Mouse (Mus musculus): ENCODE measurements at regions not wholly inside any gene's neighbourhood (a gene's known extent, or its start where the extent isn't known, plus 50 kb on each side); places are given as distances from the start of the nearest gene placed in this dataset.
A peak's percentile ranks its signal among the peaks of the same experiment; 100 is the strongest.

- no peak for DNase-seq (ENCODE audit: low read depth, low spot score)
Observed at GRCm38 (mm10) chr10:111826033-111826754, 146.3 kb upstream of the Krr1 start.

- no peak for DNase-seq (ENCODE audit: low read depth, low spot score)
Observed at GRCm38 (mm10) chr10:111827246-111827645, 145.2 kb upstream of the Krr1 start.

DNA sequence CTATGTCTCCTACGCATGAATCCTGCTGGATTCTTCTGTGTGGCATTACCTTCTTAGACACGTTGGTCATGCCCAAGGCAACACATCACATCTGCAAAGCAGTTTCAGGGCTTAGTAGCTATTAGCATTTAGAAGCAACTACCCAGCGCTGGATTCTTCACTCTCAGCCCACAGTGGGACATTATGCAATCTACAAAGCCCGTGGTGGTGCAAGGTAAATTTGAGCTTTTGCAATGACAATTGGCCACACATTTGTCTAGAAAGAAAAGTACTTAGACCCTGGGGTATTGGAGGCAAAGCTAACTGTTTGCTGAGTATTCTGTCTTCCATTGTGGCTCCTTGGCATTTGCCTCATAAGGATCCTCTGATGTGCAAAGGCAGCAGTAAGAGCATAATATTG is 144.5 kb upstream of the Krr1 start:
- DNase-seq (ENCODE audit: low read depth, low spot score): no peak

DNA sequence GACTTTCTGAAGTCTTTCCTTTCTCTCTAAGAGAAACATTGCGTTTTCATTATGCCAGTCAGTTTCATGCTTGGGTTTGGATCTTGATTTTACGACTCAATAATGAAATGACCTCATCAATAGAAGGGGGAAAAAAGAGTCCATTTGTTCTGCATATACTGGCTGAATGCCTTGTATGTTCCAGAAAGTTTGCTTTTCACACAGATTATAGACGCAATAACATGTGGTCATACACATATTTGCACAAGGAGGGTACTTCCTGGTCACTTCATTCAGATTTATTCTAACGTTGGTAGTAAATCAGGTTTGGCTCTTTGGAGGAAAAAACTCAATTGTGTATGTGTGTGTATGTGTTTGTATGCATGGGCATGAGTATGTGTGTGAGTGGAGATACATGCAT is 143.9 kb upstream of the Krr1 start:
- DNase-seq (ENCODE audit: low read depth, low spot score): no peak

DNA sequence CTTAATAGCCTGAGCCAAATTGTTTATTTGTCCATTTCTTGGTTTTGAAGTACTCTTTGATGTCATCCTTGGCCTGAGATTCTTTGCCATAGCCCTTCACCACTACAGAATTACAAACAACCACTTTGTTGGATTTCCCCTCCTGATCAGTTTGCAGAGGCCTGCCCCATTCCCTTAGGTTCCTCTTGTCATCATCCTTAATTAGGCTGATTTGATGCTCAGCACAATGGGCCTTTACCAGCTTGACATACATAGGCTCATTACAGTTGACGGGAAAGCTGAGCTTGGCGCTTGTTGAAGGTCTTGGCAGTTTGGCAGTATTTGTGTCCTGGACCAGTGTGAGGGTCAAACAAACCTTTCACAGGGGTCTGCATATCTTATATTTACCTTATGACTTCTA is 143.2 kb upstream of the Krr1 start:
- no peak for DNase-seq (ENCODE audit: low read depth, low spot score)

DNA sequence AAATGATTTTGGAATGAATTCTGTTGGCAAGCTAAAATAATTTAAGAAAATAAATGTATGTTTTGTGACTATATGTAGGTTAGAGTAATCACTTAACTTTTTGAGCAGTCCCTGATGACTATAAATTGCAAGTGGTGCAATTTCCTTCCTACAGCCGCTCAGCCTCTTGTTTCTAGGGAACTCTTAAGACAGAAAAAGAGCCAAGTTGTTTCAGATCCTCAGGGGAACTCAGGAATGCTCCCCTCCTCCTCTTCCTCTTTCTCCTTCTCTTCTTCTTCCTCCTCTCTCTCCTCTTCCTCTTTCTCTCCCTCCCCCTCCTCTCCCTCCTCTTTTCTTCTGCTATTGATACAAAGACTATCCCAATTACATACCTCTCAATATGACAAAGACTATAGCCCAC is 141.4 kb upstream of the Krr1 start:
- DNase-seq (ENCODE audit: low read depth, low spot score): no peak

GRCm38 (mm10) chr10:111833611-111834010 is 138.9 kb upstream of the Krr1 start:
- DNase-seq (ENCODE audit: low read depth, low spot score): no peak

- DNase-seq (ENCODE audit: low read depth, low spot score): no peak
Observed at GRCm38 (mm10) chr10:111834280-111834679, 138.2 kb upstream of the Krr1 start.

GRCm38 (mm10) chr10:111834925-111835823 is 137.3 kb upstream of the Krr1 start:
- no peak for DNase-seq (ENCODE audit: low read depth, low spot score)

DNA sequence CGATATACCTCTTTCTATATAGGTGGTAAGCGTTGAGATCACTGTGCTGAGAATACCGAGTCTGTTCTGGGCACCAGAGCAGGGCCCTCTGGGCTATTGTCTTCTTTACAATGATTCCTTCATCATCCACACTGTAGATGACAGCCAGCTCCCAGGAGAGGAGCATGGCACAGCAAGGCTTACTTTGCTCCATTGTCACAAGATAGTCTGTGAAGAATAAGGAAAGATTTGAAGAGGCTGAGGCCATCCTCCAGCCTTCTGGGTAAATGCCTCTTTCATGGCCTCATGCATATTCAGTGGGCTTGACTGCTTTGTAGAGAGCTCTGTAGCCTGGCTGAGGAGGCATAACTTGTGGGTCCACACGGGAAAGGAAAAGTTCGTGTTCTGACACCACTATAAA is 136.3 kb upstream of the Krr1 start:
- DNase-seq (ENCODE audit: low read depth, low spot score): peak; percentile 24

GRCm38 (mm10) chr10:111836802-111837201 is 135.7 kb upstream of the Krr1 start:
- DNase-seq (ENCODE audit: low read depth, low spot score): no peak

DNA sequence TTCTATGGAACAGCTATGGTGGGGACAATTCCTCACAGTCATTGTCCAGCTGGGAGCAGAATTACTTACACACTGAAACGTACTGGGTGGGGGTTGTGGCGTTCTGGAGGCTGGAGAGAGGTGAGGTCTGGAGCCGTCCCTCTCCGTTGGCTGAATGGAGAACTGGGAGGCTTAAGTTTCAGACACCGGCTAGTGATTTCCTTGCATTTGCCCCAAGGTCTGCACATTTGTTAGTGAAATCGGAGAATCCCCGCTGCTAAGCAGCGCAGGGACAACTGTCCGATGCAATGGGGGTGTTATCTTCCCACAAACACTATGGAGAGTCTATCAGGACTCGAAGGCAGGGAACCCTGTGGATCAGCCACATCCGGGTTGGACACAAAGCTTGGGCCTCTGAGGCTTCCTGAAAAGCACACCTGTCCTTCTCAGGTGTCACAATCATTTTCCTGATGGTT is 130.1 kb upstream of the Krr1 start:
- DNase-seq (ENCODE audit: low read depth, low spot score): peak; percentile 23

DNA sequence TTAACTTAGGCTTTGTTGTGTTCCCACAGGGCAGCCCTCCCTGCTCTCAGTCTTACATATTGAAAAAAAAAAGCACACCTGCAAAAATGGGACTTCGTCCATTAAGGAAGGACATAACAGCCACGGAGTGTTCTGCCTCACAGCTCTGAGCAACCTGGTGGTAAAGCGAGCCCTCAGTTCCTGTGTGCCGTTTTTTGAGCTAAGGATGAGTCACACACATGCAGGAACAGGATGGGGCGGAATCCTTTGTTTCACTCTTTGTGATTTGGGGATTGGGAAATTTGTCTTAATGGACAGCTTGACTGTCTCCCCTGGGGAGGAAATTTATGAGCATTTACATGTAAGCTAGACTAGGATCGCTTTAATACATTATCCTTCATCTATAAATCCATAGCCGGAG is 129.6 kb upstream of the Krr1 start:
- peak; percentile 31 for DNase-seq (ENCODE audit: low read depth, low spot score)

- no peak for DNase-seq (ENCODE audit: low read depth, low spot score)
Observed at GRCm38 (mm10) chr10:111843301-111843700, 129.2 kb upstream of the Krr1 start.

GRCm38 (mm10) chr10:111844144-111844543 is 128.3 kb upstream of the Krr1 start:
- no peak for DNase-seq (ENCODE audit: low read depth, low spot score)

GRCm38 (mm10) chr10:111845946-111846345 is 126.5 kb upstream of the Krr1 start:
- DNase-seq (ENCODE audit: low read depth, low spot score): no peak

DNA sequence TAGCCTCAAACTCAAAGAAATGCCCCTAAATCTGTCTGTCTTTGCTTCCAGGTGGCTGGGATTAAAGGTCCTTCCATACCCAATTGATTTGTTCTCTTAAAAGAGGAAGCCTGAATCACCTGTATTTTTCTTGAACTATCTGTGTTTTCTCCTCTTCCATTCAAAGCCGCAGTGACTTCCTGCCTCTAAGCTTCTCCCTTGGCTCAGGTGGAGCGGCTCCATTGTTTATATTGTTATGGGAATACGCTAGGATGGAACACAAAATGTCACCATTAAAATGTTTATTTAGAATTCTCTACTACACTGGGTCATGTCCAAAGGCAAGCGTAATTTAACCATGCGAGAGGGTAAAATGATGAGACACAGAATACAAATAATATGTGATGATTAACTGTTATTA is 118.2 kb upstream of the Krr1 start:
- no peak for DNase-seq (ENCODE audit: low read depth, low spot score)

GRCm38 (mm10) chr10:111855496-111855895 is 117.0 kb upstream of the Krr1 start:
- DNase-seq (ENCODE audit: low read depth, low spot score): no peak

GRCm38 (mm10) chr10:111858403-111858802 is 114.1 kb upstream of the Krr1 start:
- DNase-seq (ENCODE audit: low read depth, low spot score): no peak

DNA sequence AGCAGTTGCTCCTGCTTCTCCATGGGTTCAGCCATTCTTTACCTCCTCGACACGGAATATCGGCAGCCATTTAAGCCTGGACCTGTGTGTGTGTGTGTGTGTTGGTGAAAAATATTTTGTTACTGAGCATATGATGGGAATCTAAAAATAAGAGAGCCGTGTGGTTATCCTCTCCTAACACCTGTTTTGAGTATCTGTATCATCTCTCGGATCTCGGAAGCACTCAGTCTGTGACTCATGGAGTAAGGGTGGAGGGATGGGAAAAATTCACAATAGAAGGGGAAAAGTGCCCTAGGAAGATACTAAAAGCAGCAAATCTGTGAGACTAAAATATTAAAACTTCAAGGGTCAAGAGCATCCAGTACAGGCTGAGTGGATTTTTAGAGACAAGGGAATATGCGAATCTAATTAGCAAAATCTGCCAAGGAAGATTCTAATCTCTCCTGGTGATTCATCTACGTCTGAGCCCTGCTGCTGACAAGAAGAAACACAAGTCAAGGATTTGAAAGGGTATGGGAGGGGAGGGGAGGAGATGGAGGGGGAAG is 107.1 kb upstream of the Krr1 start:
- no peak for DNase-seq (ENCODE audit: low read depth, low spot score)

DNA sequence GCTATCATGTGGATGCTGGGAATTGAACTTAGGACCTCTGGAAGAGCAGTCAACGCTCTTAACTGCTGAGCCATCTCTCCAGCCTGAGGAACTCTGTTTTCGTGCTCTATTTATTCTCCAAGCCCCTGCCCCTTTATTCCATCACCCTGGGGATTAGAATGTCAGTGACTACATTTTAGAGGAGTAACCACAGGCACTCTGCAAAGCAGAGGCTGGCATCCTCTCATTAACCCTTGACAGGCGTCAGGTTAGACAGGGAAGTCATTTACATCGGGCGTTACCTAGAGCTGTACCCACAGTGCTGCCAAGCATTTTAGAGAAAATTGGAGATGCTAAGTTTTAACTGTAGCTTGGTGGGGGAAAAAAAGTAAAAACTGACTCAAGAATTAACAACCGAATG is 105.4 kb upstream of the Krr1 start:
- no peak for DNase-seq (ENCODE audit: low read depth, low spot score)

- peak; percentile 26 for DNase-seq (ENCODE audit: low read depth, low spot score)
Observed at GRCm38 (mm10) chr10:111867538-111867937, 104.9 kb upstream of the Krr1 start.

DNA sequence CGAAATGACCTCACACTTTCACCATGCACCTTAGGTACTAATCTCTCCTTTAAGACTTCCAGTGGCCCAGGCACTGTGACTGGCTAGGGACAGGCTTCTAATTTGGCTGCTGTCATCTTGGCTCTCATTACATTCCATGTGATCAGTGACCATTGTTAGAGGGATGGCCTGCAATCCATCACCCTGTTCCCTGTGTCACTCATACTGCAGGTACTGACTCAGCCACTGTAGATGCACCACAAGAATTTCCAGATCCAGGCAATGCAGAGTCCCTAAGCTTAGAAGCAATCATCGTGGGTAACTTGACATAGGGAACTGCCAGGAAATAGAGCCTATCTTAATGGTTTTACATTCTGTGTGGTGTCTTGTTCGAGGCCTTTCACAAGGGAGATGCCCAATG is 92.1 kb upstream of the Krr1 start:
- no peak for DNase-seq (ENCODE audit: low read depth, low spot score)

Measured in mesoderm, embryonic 11.5 days (tissue).